Mouse (Mus musculus) cerebellum, adult 2 months (tissue): Measurements from ENCODE around the gene Stox2.

ENCODE experiments used
- CTCF ChIP-seq: fragments of 200-500 bp; IDR thresholded peaks from 2 replicates; pipeline ENCODE4 v1.5.1; 2011; ENCODE audit warnings: low read depth, mild to moderate bottlenecking, control low read depth, low read length, moderate library complexity, borderline replicate concordance; ENCODE audit not compliant: insufficient read depth
- POLR2A ChIP-seq: fragments of 200-500 bp; IDR thresholded peaks from 2 replicates; pipeline ENCODE4 v1.6.1; 2011; ENCODE audit warnings: low read length, control low read depth, borderline replicate concordance; ENCODE audit not compliant: insufficient read depth

GRCm38 (mm10) chr8:47404852-47405251, 41.3 kb downstream of the Stox2 start:
- TF ChIP-seq POLR2A (no peak), CTCF (no peak)
